Mouse (Mus musculus) limb, embryonic 11.5 days (tissue): ENCODE data around the gene Spns2. TPM values are rescaled to one million over a fixed set of nuclear protein-coding genes. Genes with fewer than 3 reads are reported as not detected.

ENCODE experiments used
- ATAC-seq: fragments of 200-750 bp; cut with Nextera tagmentation; 2 replicates; pipeline ENCODE4 v1.8.0; 2017; ENCODE audit warnings: low read depth; ENCODE audit not compliant: insufficient number of reproducible peaks, low FRiP score, low TSS enrichment
- DNase-seq: peaks from one replicate; pipeline ENCODE4 v3.0.0-alpha.2; 2015; ENCODE audit warnings: low spot score
- H3K27ac ChIP-seq: fragments of 300-500 bp; sonication (generic); replicated peaks from 2 replicates; pipeline ENCODE4 v1.5.1; 2014; ENCODE audit warnings: low read depth, mild to moderate bottlenecking, low read length
- H3K27me3 ChIP-seq: fragments of 300-500 bp; sonication (generic); 2 replicates; pipeline ENCODE4 v1.6.1; 2014; ENCODE audit warnings: mild to moderate bottlenecking, low read length, mixed read lengths; ENCODE audit not compliant: control insufficient read depth, insufficient read depth
- H3K36me3 ChIP-seq: fragments of 300-500 bp; sonication (generic); 2 replicates; pipeline ENCODE4 v1.6.1; 2014; ENCODE audit warnings: mild to moderate bottlenecking, low read length, moderate library complexity, mixed read lengths; ENCODE audit not compliant: control insufficient read depth, insufficient read depth
- H3K4me1 ChIP-seq: fragments of 300-500 bp; sonication (generic); 2 replicates; pipeline ENCODE4 v1.6.1; 2014; ENCODE audit warnings: low read length, mixed read lengths; ENCODE audit not compliant: control insufficient read depth, insufficient read depth
- H3K4me2 ChIP-seq: fragments of 300-500 bp; sonication (generic); 2 replicates; pipeline ENCODE4 v1.6.1; 2014; ENCODE audit warnings: low read depth, mild to moderate bottlenecking, moderate library complexity; ENCODE audit not compliant: severe bottlenecking
- H3K4me3 ChIP-seq: fragments of 300-500 bp; sonication (generic); 2 replicates; pipeline ENCODE4 v1.5.1; 2014; ENCODE audit warnings: low read depth, low read length
- H3K9ac ChIP-seq: fragments of 300-500 bp; sonication (generic); 2 replicates; pipeline ENCODE4 v1.6.1; 2014; ENCODE audit warnings: mild to moderate bottlenecking, low read length
- H3K9me3 ChIP-seq: fragments of 300-500 bp; sonication (generic); 2 replicates; pipeline ENCODE4 v1.6.1; 2016; ENCODE audit warnings: low read length; ENCODE audit not compliant: control insufficient read depth
- WGBS: fragments of 180-500 bp; shearing (Covaris S2); extraction: QIAGEN DNeasy Blood & Tissue Kit; methylation state at CpG from one replicate; pipeline ENCODE4 v1.1.7; 2014; 5-methylcytosine and 5-hydroxymethylcytosine counted together
- polyA plus RNA-seq: library from polyadenylated mRNA; unstranded; fragments of >200 nt; fragmentation: Nextera tagmentation; extraction: Ambion mirVana; gene quantifications from 2 replicates; pipeline ENCODE4 v1.2.1, GENCODE M21; 2014

The Spns2 gene
- polyA plus RNA-seq, 1 experiment from 2014 or later = 2.1 TPM

DNA sequence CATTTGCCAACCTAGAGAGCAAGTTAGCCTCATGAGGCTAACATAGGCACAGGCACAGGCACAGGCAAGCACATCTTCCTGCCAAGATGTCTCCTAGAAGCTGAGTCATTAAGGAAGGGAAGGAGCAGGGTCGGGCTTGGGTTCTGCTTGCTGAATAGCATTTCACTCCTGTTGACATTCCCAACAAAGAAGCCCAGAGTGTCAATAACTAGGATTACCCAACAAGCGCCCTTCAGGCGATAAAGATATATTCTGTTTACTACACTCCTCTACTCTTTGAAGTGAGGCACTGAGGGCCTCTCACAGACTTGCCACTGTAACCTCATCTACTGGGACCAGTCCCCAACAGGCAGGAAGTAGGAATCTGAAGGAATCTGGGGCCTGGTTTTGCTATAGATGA lies 6.4 kb upstream of the Spns2 start:
- 46% methylated on average over 3 of the region's 3 CpGs for WGBS
- H3K9me3 ChIP-seq = no peaks in the 10 kb centered on the region
- H3K4me2 ChIP-seq = no peak overlapping the region

DNA sequence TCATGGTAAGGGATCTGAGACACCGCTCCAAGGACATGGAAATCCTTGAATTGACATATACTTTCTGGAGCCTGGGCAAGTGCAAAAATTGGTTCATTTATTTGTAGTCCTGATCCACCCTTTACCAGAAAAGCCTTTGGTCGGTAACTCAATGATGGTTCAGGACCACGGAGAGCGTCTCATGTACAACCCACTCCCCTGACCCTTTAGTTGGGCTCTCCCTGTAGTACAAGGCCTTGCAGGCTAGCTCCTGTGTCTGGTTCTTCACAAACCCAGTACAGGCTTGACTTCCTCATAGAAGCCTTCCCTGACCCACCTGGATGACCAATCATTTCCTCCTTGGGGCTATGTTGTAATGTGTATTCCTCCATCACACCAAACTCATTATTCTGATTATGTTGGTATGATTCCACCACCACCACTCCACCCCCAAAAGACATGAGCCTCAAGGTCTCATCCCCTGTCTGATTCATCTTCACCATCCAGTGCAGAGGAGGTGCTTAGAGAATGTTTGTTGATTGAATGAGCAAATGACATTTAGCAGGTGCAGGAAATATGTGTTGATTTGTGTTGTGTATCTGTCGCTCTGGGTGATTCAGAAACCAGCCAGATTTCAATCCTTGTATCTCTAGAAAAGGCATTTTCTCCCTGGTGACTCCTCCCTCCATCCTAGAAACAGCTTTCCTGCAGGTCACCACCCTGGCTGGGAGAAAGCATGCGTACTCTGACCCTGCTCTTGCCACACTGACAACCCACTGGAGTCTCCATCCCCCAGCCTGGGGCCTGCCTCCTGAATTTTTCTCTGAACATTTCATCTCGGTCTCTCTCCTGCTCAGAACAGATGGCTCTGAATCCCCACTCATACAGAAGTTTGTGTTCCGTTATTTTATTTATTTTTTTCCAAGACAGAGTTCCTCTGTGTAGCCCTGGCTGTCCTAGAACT lies 4.6 kb upstream of the Spns2 start:
- peaks cover under 1% of the 10 kb centered on the region for H3K4me1 ChIP-seq
- peak; percentile 78 for DNase-seq
- peaks cover 10% of the 10 kb centered on the region for H3K27me3 ChIP-seq
- H3K27ac ChIP-seq = no peak overlapping the region
- no peak overlapping the region for H3K4me3 ChIP-seq
- H3K9me3 ChIP-seq = no peaks in the 10 kb centered on the region
- H3K4me2 ChIP-seq = no peak overlapping the region
- WGBS = 52% methylated on average over 8 of the region's 8 CpGs
- no peak overlapping the region for H3K9ac ChIP-seq
- ATAC-seq = no peak
- H3K36me3 ChIP-seq = no peaks in the 10 kb centered on the region

More for the DNA sequence above, 6.4 kb upstream of the Spns2 start:
- H3K36me3 ChIP-seq = no peaks in the 10 kb centered on the region
- H3K4me1 ChIP-seq = no peaks in the 10 kb centered on the region
- ATAC-seq = no peak
- no peak overlapping the region for H3K9ac ChIP-seq
- H3K27ac ChIP-seq = no peak overlapping the region
- H3K4me3 ChIP-seq = no peak overlapping the region
- no peak for DNase-seq
- H3K27me3 ChIP-seq = no peaks in the 10 kb centered on the region

DNA sequence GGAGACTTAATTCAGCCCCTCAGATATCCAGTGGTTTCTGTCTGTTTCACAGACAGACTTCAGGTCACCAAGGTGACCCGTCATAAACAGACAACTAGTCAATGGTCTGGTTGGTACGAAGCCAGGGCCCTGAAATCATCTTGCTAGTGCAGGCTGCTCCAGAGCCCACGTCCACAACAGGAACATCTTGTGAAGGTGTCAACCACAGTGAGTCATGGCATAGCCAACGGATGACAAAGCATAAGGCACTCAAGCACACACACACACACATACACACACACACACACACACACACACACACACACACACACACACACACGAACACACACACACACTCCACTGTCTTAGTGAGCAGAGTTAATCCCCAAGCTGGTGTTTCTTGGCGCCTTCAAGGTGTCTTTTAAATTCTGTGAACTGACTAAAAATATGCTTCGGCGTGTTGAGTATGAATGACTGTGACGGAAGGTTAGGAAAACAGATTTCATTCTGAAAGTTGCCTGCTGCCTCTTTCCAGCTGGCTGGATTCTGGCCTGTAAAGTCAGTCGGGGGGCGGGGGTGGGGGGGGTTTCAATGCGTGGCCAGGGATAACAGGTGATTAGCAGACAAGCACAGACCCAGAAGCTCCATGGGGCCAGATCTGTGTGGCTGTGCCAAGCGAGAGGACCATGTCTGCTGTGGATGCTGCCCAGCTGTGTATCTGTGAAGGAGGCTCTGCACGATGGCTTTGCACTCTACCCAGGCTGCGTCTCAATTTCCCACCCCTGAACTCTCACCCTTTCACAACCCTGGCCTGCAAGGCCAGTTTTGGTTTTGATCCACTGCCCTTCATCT lies 1.6 kb upstream of the Spns2 start:
- ATAC-seq (no peak), DNase-seq (no peak)
- Histone ChIP-seq H3K36me3 (no peaks in the 10 kb centered on the region), H3K27me3 (peaks cover 28% of the 10 kb centered on the region), H3K4me2 (no peak overlapping the region), H3K9ac (no peak overlapping the region), H3K27ac (no peak overlapping the region), H3K9me3 (no peaks in the 10 kb centered on the region), H3K4me1 (peaks cover 9% of the 10 kb centered on the region), H3K4me3 (no peak overlapping the region)
- 68% methylated on average over 15 of the region's 15 CpGs for WGBS

DNA sequence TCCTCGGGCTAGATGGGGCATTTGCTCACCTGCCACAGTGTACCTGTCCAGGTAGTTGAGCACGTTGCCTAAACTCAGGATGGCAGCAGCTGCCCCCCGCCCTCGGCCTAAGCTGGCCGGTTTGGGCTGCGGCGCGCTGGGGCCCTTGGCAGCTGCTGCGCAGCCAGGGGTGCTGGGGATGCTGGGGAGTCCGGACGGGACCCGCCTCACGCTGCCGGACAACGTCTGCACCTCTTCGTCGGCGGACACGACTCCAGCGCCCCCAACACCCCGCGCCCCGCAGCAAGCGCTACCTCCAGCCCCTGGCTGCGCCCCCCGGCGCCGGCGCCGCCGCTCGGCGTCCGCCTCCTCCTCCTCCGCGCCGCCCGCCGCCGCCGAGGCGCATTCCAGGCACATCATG lies 307 bp downstream of the Spns2 start:
- Histone ChIP-seq H3K4me1 (peaks cover 9% of the 10 kb centered on the region), H3K9ac (peak overlapping the region; percentile 30), H3K4me3 (peak overlapping the region; percentile 43), H3K27ac (no peak overlapping the region), H3K27me3 (peaks cover 28% of the 10 kb centered on the region), H3K4me2 (peak overlapping the region; percentile 99), H3K9me3 (no peaks in the 10 kb centered on the region), H3K36me3 (no peaks in the 10 kb centered on the region)
- 1% methylated on average over 25 of the region's 42 CpGs for WGBS
- DNase-seq (peak; percentile 35), ATAC-seq (no peak; the same call in 1 of the 2 replicates)

DNA sequence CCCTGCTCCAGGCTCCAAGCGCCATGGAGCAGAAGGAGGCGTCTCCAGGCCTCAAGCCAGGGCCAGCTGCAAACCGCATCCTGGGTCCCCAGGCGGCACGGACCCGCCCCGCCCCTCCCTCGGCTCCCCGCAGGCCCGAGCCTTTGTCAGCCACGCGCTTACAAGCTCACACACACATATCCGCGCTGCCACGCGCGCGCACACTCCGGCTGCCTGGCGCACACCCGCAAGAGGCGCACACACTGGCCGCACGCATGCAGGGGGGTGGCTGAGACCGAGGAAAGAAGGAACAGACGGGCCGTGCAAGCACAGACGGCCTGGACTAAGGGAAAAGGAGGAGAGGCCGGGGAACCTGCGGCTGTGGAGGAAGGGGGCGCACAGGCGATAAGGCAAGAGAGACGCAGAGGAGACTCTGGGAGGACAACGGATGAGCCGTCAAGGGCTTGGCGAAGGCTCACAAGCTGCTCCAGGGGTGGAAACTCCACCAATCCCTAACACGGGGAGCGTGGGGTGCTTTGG lies 892 bp downstream of the Spns2 start:
- Histone ChIP-seq H3K9ac (peak overlapping the region; percentile 30; the same call in 1 of the 2 replicates), H3K27me3 (peaks cover 28% of the 10 kb centered on the region), H3K4me1 (peaks cover 9% of the 10 kb centered on the region), H3K9me3 (no peaks in the 10 kb centered on the region), H3K27ac (no peak overlapping the region), H3K4me3 (peak overlapping the region; percentile 43), H3K4me2 (peak overlapping the region; percentile 99), H3K36me3 (no peaks in the 10 kb centered on the region)
- under 1% methylated on average over 38 of the region's 38 CpGs for WGBS
- ATAC-seq = no peak
- peak; percentile 55 for DNase-seq

DNA sequence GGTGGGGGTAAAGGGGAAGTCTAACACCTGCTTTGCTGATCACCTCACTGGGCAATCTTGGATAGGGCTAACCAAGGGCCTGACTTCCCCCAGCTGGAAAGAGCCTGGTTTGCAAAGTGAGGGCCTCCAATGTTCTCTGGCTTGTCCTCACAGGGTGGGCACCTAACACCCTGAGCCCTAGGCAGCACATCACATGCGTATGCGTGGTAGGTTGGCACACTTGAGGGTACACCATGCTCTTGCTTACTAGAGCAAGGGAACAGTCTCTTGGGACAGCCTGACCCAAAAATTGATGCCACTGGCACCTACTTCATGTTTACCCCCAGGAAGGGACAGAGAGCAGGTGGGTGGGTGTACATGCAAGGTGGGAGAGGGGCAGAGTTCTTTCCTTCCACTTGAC lies 2.0 kb downstream of the Spns2 start:
- ATAC-seq (no peak), DNase-seq (no peak)
- no peak overlapping the region for H3K27ac ChIP-seq
- H3K9me3 ChIP-seq = no peaks in the 10 kb centered on the region
- H3K36me3 ChIP-seq = no peaks in the 10 kb centered on the region
- no peak overlapping the region for H3K4me3 ChIP-seq
- H3K4me1 ChIP-seq = peaks cover 9% of the 10 kb centered on the region
- H3K9ac ChIP-seq = no peak overlapping the region
- WGBS = 90% methylated on average over 2 of the region's 2 CpGs
- peaks cover 28% of the 10 kb centered on the region for H3K27me3 ChIP-seq
- no peak overlapping the region for H3K4me2 ChIP-seq

DNA sequence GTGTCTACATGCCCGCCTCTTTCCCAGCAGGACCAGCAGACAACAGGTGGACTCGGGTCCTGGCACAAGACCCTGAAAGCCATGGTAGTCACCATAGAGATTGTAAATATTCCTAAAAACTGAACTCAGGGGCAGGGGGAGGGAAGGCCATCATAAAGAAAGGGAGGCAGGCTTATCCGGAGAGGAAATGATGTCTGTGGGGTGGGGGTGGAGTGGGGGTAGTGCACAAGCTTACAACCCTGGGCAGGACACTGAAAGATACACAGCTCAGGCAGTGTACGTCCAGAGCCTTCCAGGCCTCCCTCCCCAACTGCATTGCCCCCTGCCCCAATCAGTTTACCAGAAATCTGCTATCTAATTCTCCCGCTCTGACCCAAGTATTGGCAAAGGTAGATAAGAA lies 2.5 kb downstream of the Spns2 start:
- DNase-seq (no peak), ATAC-seq (no peak)
- no peaks in the 10 kb centered on the region for H3K9me3 ChIP-seq
- no peak overlapping the region for H3K9ac ChIP-seq
- no peak overlapping the region for H3K4me3 ChIP-seq
- peaks cover 28% of the 10 kb centered on the region for H3K27me3 ChIP-seq
- H3K27ac ChIP-seq = no peak overlapping the region
- H3K4me1 ChIP-seq = peaks cover 9% of the 10 kb centered on the region
- no peaks in the 10 kb centered on the region for H3K36me3 ChIP-seq
- no peak overlapping the region for H3K4me2 ChIP-seq
- 64% methylated on average over 5 of the region's 5 CpGs for WGBS

DNA sequence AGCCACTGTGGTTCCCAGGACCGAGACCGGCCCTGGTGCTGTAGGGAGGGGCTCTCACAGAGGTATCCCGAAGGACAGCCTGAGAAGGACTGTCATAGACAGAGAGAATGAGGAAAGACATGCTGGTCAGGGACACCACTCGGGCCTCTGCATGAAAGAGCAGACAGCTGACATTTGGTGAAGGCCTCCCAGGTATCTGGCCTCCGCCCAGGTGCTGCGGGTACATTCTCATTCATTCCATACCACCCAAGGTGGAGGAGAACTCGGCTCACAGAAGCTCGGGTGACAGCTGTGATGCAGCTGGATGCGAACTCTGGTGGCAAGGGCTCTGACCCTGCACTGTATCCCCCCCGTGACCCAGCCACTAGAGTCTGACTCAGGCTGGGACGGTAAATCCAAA lies 3.7 kb downstream of the Spns2 start:
- 71% methylated on average over 11 of the region's 11 CpGs for WGBS
- H3K27ac ChIP-seq = no peak overlapping the region
- H3K27me3 ChIP-seq = peaks cover 28% of the 10 kb centered on the region

More for the DNA sequence above, 3.7 kb downstream of the Spns2 start:
- Histone ChIP-seq H3K9ac (no peak overlapping the region), H3K4me1 (peaks cover 9% of the 10 kb centered on the region), H3K4me2 (no peak overlapping the region), H3K36me3 (no peaks in the 10 kb centered on the region), H3K9me3 (no peaks in the 10 kb centered on the region), H3K4me3 (no peak overlapping the region)
- ATAC-seq (no peak), DNase-seq (no peak)
